Mouse (Mus musculus) forebrain, postnatal 0 days (tissue): ENCODE results near the gene Ror2. TPM values are rescaled to one million over a fixed set of nuclear protein-coding genes. Genes with fewer than 3 reads are reported as not detected.
A peak's percentile ranks its signal among the peaks of the same experiment; 100 is the strongest.

ENCODE experiments used
- ATAC-seq: fragments of 200-750 bp; cut with Nextera tagmentation; 2 replicates; pipeline ENCODE4 v1.8.0; 2017; ENCODE audit warnings: mild to moderate bottlenecking, moderate library complexity
- DNase-seq: peaks from one replicate; pipeline ENCODE4 v3.0.0-alpha.2; 2015
- H3K27ac ChIP-seq: fragments of 300-500 bp; sonication (generic); 2 replicates; pipeline ENCODE4 v1.5.1; 2014; ENCODE audit warnings: low read depth, mild to moderate bottlenecking, antibody characterized with exemption, low read length, moderate library complexity, mixed read lengths
- H3K27me3 ChIP-seq: fragments of 300-500 bp; sonication (generic); 2 replicates; pipeline ENCODE4 v1.6.1; 2014; ENCODE audit warnings: mild to moderate bottlenecking, low read length, mixed read lengths; ENCODE audit not compliant: insufficient read depth
- H3K36me3 ChIP-seq: fragments of 300-500 bp; sonication (generic); 2 replicates; pipeline ENCODE4 v1.6.1; 2014; ENCODE audit warnings: mild to moderate bottlenecking, moderate library complexity; ENCODE audit not compliant: insufficient read depth
- H3K4me1 ChIP-seq: fragments of 300-500 bp; sonication (generic); 2 replicates; pipeline ENCODE4 v1.6.1; 2014; ENCODE audit warnings: antibody characterized with exemption; ENCODE audit not compliant: insufficient read depth
- H3K4me2 ChIP-seq: fragments of 300-500 bp; sonication (generic); 2 replicates; pipeline ENCODE4 v1.6.1; 2014; ENCODE audit warnings: low read depth, mild to moderate bottlenecking, moderate library complexity
- H3K4me3 ChIP-seq: fragments of 300-500 bp; sonication (generic); 2 replicates; pipeline ENCODE4 v1.5.1; 2014; ENCODE audit warnings: low read depth, low read length, mixed read lengths
- H3K9ac ChIP-seq: fragments of 300-500 bp; sonication (generic); 2 replicates; pipeline ENCODE4 v1.6.1; 2014; ENCODE audit warnings: mild to moderate bottlenecking
- H3K9me3 ChIP-seq: fragments of 300-500 bp; sonication (generic); 2 replicates; pipeline ENCODE4 v1.6.1; 2016; ENCODE audit warnings: low read length
- CTCF ChIP-seq: sonication (generic); IDR thresholded peaks from 2 replicates; pipeline ENCODE4 v1.5.1; 2016; ENCODE audit warnings: antibody characterized with exemption, control low read depth, low read depth
- WGBS: fragments of 180-500 bp; shearing (Covaris S2); extraction: QIAGEN DNeasy Blood & Tissue Kit; methylation state at CpG from one replicate; pipeline ENCODE4 v1.1.7; 2014; 5-methylcytosine and 5-hydroxymethylcytosine counted together
- polyA plus RNA-seq: library from polyadenylated mRNA; unstranded; fragments of >200 nt; fragmentation: Nextera tagmentation; extraction: Ambion mirVana; gene quantifications from 2 replicates; pipeline ENCODE4 v1.2.1, GENCODE M21; 2015
- total RNA-seq: library from RNA; depleted of rRNA; stranded (reverse); fragments of >200 nt; gene quantifications from 2 replicates; pipeline ENCODE4 v1.2.3, GENCODE M21; 2014

The Ror2 gene
- total and polyA plus RNA-seq, 2 experiments from 2014 or later, result 1.8 to 5.3 TPM

GRCm38 (mm10) chr13:53184149-53184548 lies 101.8 kb downstream of the Ror2 start:
- Histone ChIP-seq H3K9ac (no peak overlapping the region), H3K27me3 (no peaks in the 10 kb centered on the region), H3K4me3 (no peak overlapping the region), H3K27ac (no peak overlapping the region), H3K36me3 (no peaks in the 10 kb centered on the region), H3K4me2 (no peak overlapping the region), H3K4me1 (peaks cover under 1% of the 10 kb centered on the region; the same call in 1 of the 2 replicates), H3K9me3 (no peaks in the 10 kb centered on the region)
- DNase-seq (no peak), ATAC-seq (no peak)
- 73% methylated on average over 5 of the region's 5 CpGs for WGBS
- TF ChIP-seq CTCF, result no peak

- Histone ChIP-seq H3K4me3 (no peak overlapping the region), H3K27me3 (no peaks in the 10 kb centered on the region), H3K27ac (no peak overlapping the region), H3K9ac (no peak overlapping the region), H3K36me3 (no peaks in the 10 kb centered on the region), H3K4me2 (no peak overlapping the region), H3K9me3 (no peaks in the 10 kb centered on the region), H3K4me1 (peaks cover 4% of the 10 kb centered on the region)
- DNase-seq (no peak), ATAC-seq (no peak)
- no peak for TF ChIP-seq CTCF
- WGBS, result 48% methylated on average over 8 of the region's 8 CpGs
Measured at GRCm38 (mm10) chr13:53183161-53183577, 102.8 kb downstream of the Ror2 start.

GRCm38 (mm10) chr13:53178594-53178993 lies 107.3 kb downstream of the Ror2 start:
- 2% methylated on average over 13 of the region's 13 CpGs for WGBS
- TF ChIP-seq CTCF, result no peak
- Histone ChIP-seq H3K4me1 (peaks cover 7% of the 10 kb centered on the region), H3K4me3 (0 out of 2 replicates have a peak overlapping the region, but pooled peaks have one; percentile 9), H3K4me2 (peak overlapping the region; percentile 30), H3K36me3 (no peaks in the 10 kb centered on the region), H3K9ac (no peak overlapping the region), H3K27ac (0 out of 2 replicates have a peak overlapping the region, but pooled peaks have one; percentile 35), H3K27me3 (no peaks in the 10 kb centered on the region), H3K9me3 (no peaks in the 10 kb centered on the region)
- DNase-seq (peak; percentile 47), ATAC-seq (peak; percentile 24)

GRCm38 (mm10) chr13:53178171-53178570 lies 107.8 kb downstream of the Ror2 start:
- Histone ChIP-seq H3K27ac (peak overlapping the region; percentile 35; the same call in 1 of the 2 replicates), H3K4me2 (peak overlapping the region; percentile 30; the same call in 1 of the 2 replicates), H3K9ac (no peak overlapping the region), H3K4me3 (no peak overlapping the region), H3K27me3 (no peaks in the 10 kb centered on the region), H3K4me1 (peaks cover 7% of the 10 kb centered on the region), H3K36me3 (no peaks in the 10 kb centered on the region), H3K9me3 (no peaks in the 10 kb centered on the region)
- ATAC-seq (peak; percentile 59), DNase-seq (peak; percentile 25)
- 26% methylated on average over 4 of the region's 4 CpGs for WGBS
- no peak for TF ChIP-seq CTCF

- ATAC-seq (peak; percentile 74), DNase-seq (no peak)
- Histone ChIP-seq H3K4me1 (peaks cover 7% of the 10 kb centered on the region), H3K4me2 (no peak overlapping the region), H3K27me3 (no peaks in the 10 kb centered on the region), H3K9me3 (no peaks in the 10 kb centered on the region), H3K4me3 (no peak overlapping the region), H3K27ac (no peak overlapping the region), H3K9ac (no peak overlapping the region), H3K36me3 (no peaks in the 10 kb centered on the region)
- TF ChIP-seq CTCF, result no peak
- WGBS, result 36% methylated on average over 7 of the region's 7 CpGs
Measured at GRCm38 (mm10) chr13:53177424-53177718, 108.6 kb downstream of the Ror2 start.

GRCm38 (mm10) chr13:53176695-53177423 lies 109.1 kb downstream of the Ror2 start:
- WGBS, result 68% methylated on average over 10 of the region's 10 CpGs

GRCm38 (mm10) chr13:53175041-53175440 lies 110.9 kb downstream of the Ror2 start:
- no peak for DNase-seq
- Histone ChIP-seq H3K27me3 (no peaks in the 10 kb centered on the region), H3K4me3 (no peak overlapping the region), H3K27ac (no peak overlapping the region), H3K9me3 (no peaks in the 10 kb centered on the region), H3K4me1 (peaks cover 7% of the 10 kb centered on the region), H3K36me3 (no peaks in the 10 kb centered on the region), H3K4me2 (no peak overlapping the region), H3K9ac (no peak overlapping the region)
- TF ChIP-seq CTCF, result no peak
- no peak for ATAC-seq
- 74% methylated on average over 7 of the region's 7 CpGs for WGBS

More at GRCm38 (mm10) chr13:53176695-53177423, 109.1 kb downstream of the Ror2 start:
- H3K4me3 ChIP-seq, result no peak overlapping the region
- H3K4me1 ChIP-seq, result peaks cover 7% of the 10 kb centered on the region
- no peaks in the 10 kb centered on the region for H3K36me3 ChIP-seq
- no peak for ATAC-seq
- no peaks in the 10 kb centered on the region for H3K27me3 ChIP-seq
- no peak for TF ChIP-seq CTCF
- no peak overlapping the region for H3K4me2 ChIP-seq
- DNase-seq, result no peak
- no peak overlapping the region for H3K9ac ChIP-seq
- H3K9me3 ChIP-seq, result no peaks in the 10 kb centered on the region
- H3K27ac ChIP-seq, result no peak overlapping the region
